Mouse (Mus musculus): ENCODE measurements around the gene Jazf1. TPM values are rescaled to one million over a fixed set of nuclear protein-coding genes. Genes with fewer than 3 reads are reported as not detected.

The Jazf1 gene
- polyA plus RNA-seq (2015; fragmentation: Nextera tagmentation; extraction: Ambion mirVana), result 16.7 and 20.7 TPM in 2 replicates

GRCm38 (mm10) chr6:53067989-53068874 is at the start of gene Jazf1:
TSS of gene Jazf1 (minus strand) at chr6:53068631.
- 0% methylated on average over 48 of the region's 133 CpGs for WGBS
- Histone ChIP-seq H3K4me1 (peaks cover 15% of the 10 kb centered on the region), H3K27ac (peak within 1 kb of the TSS; percentile 48; the same call in 1 of the 2 replicates), H3K4me3 (peak within 1 kb of the TSS; percentile 79), H3K4me2 (replicated peaks) (peak within 1 kb of the TSS; percentile 94), H3K9ac (peak within 1 kb of the TSS; percentile 82), H3K36me3 (no peaks in the 10 kb centered on the region), H3K9me3 (no peaks in the 10 kb centered on the region), H3K27me3 (peaks cover 16% of the 10 kb centered on the region; the same call in 1 of the 2 replicates)
- peak; percentile 77 for ATAC-seq (ENCODE audit: low FRiP score, low read depth)

GRCm38 (mm10) chr6:53117855-53118254 is 49.4 kb upstream of the Jazf1 start:
- no peak for ATAC-seq (ENCODE audit: low FRiP score, low read depth)
- Histone ChIP-seq H3K27me3 (no peaks in the 10 kb centered on the region), H3K4me2 (replicated peaks) (no peak overlapping the region), H3K4me1 (no peaks in the 10 kb centered on the region), H3K9me3 (no peaks in the 10 kb centered on the region), H3K27ac (no peak overlapping the region), H3K9ac (no peak overlapping the region), H3K36me3 (no peaks in the 10 kb centered on the region), H3K4me3 (no peak overlapping the region)
- WGBS, result 76% methylated on average over 1 of the region's 1 CpGs

- Histone ChIP-seq H3K27ac (no peak overlapping the region), H3K27me3 (no peaks in the 10 kb centered on the region), H3K9me3 (no peaks in the 10 kb centered on the region), H3K36me3 (no peaks in the 10 kb centered on the region), H3K4me2 (replicated peaks) (no peak overlapping the region), H3K4me1 (peaks cover 3% of the 10 kb centered on the region; the same call in 1 of the 2 replicates), H3K9ac (no peak overlapping the region; the same call in 1 of the 2 replicates), H3K4me3 (no peak overlapping the region)
- 39% methylated on average over 4 of the region's 4 CpGs for WGBS
- no peak for ATAC-seq (ENCODE audit: low FRiP score, low read depth)
Observed at GRCm38 (mm10) chr6:53086879-53087278, 18.4 kb upstream of the Jazf1 start.

- Histone ChIP-seq H3K9ac (no peak overlapping the region), H3K4me1 (no peaks in the 10 kb centered on the region), H3K36me3 (no peaks in the 10 kb centered on the region), H3K4me3 (no peak overlapping the region), H3K27me3 (no peaks in the 10 kb centered on the region), H3K9me3 (no peaks in the 10 kb centered on the region), H3K27ac (no peak overlapping the region), H3K4me2 (replicated peaks) (no peak overlapping the region)
- WGBS, result 86% methylated on average over 4 of the region's 4 CpGs
- no peak for ATAC-seq (ENCODE audit: low FRiP score, low read depth)
Observed at GRCm38 (mm10) chr6:53081241-53081640, 12.8 kb upstream of the Jazf1 start.

GRCm38 (mm10) chr6:53078671-53079070 is 10.2 kb upstream of the Jazf1 start:
- no peaks in the 10 kb centered on the region for H3K36me3 ChIP-seq
- H3K4me1 ChIP-seq, result no peaks in the 10 kb centered on the region
- no peak overlapping the region for H3K4me2 ChIP-seq (replicated peaks)
- 54% methylated on average over 2 of the region's 2 CpGs for WGBS
- H3K4me3 ChIP-seq, result no peak overlapping the region
- H3K27me3 ChIP-seq, result no peaks in the 10 kb centered on the region
- no peaks in the 10 kb centered on the region for H3K9me3 ChIP-seq
- H3K9ac ChIP-seq, result no peak overlapping the region
- H3K27ac ChIP-seq, result no peak overlapping the region
- no peak for ATAC-seq (ENCODE audit: low FRiP score, low read depth)

- Histone ChIP-seq H3K27me3 (peaks cover 16% of the 10 kb centered on the region; the same call in 1 of the 2 replicates), H3K4me1 (peaks cover 15% of the 10 kb centered on the region), H3K9ac (no peak overlapping the region), H3K4me2 (replicated peaks) (no peak overlapping the region), H3K9me3 (no peaks in the 10 kb centered on the region), H3K4me3 (no peak overlapping the region), H3K36me3 (no peaks in the 10 kb centered on the region), H3K27ac (no peak overlapping the region)
- no peak for ATAC-seq (ENCODE audit: low FRiP score, low read depth)
- 79% methylated on average over 6 of the region's 6 CpGs for WGBS
Observed at GRCm38 (mm10) chr6:53071732-53072131, 3.3 kb upstream of the Jazf1 start.

- H3K4me1 ChIP-seq, result peaks cover 15% of the 10 kb centered on the region
- no peak for ATAC-seq (ENCODE audit: low FRiP score, low read depth)
- no peak overlapping the region for H3K9ac ChIP-seq
- no peak overlapping the region for H3K4me3 ChIP-seq
- H3K27ac ChIP-seq, result no peak overlapping the region
- no peaks in the 10 kb centered on the region for H3K36me3 ChIP-seq
- H3K9me3 ChIP-seq, result no peaks in the 10 kb centered on the region
- H3K4me2 ChIP-seq (replicated peaks), result no peak overlapping the region
- peaks cover 16% of the 10 kb centered on the region; the same call in 1 of the 2 replicates for H3K27me3 ChIP-seq
- WGBS, result 25% methylated on average over 5 of the region's 5 CpGs
Observed at GRCm38 (mm10) chr6:53069976-53070575, 1.6 kb upstream of the Jazf1 start.

GRCm38 (mm10) chr6:53068875-53069178 is 396 bp upstream of the Jazf1 start:
- H3K27ac ChIP-seq, result no peak overlapping the region
- H3K4me3 ChIP-seq, result peak overlapping the region; percentile 79
- H3K9ac ChIP-seq, result peak overlapping the region; percentile 82
- H3K36me3 ChIP-seq, result no peaks in the 10 kb centered on the region
- H3K4me2 ChIP-seq (replicated peaks), result peak overlapping the region; percentile 94
- peaks cover 15% of the 10 kb centered on the region for H3K4me1 ChIP-seq
- peaks cover 16% of the 10 kb centered on the region; the same call in 1 of the 2 replicates for H3K27me3 ChIP-seq
- WGBS, result 2% methylated on average over 6 of the region's 6 CpGs
- 0 out of 2 replicates have a peak, but pooled peaks have one; percentile 12 for ATAC-seq (ENCODE audit: low FRiP score, low read depth)
- H3K9me3 ChIP-seq, result no peaks in the 10 kb centered on the region

GRCm38 (mm10) chr6:53067446-53067988 is 914 bp downstream of the Jazf1 start:
- peak overlapping the region; percentile 94 for H3K4me2 ChIP-seq (replicated peaks)
- H3K9me3 ChIP-seq, result no peaks in the 10 kb centered on the region
- H3K27me3 ChIP-seq, result peaks cover 14% of the 10 kb centered on the region; the same call in 1 of the 2 replicates
- H3K27ac ChIP-seq, result no peak overlapping the region
- WGBS, result 2% methylated on average over 38 of the region's 41 CpGs
- H3K4me1 ChIP-seq, result peaks cover 15% of the 10 kb centered on the region
- peak overlapping the region; percentile 79 for H3K4me3 ChIP-seq
- peak overlapping the region; percentile 82 for H3K9ac ChIP-seq
- 0 out of 2 replicates have a peak, but pooled peaks have one; percentile 12 for ATAC-seq (ENCODE audit: low FRiP score, low read depth)
- no peaks in the 10 kb centered on the region for H3K36me3 ChIP-seq

GRCm38 (mm10) chr6:53066978-53067377 is 1.5 kb downstream of the Jazf1 start:
- Histone ChIP-seq H3K9me3 (no peaks in the 10 kb centered on the region), H3K4me3 (peak overlapping the region; percentile 79), H3K9ac (no peak overlapping the region; the same call in 1 of the 2 replicates), H3K27ac (no peak overlapping the region), H3K4me1 (peaks cover 15% of the 10 kb centered on the region), H3K36me3 (0 out of 2 replicates have a peak, but pooled peaks cover 3% of the 10 kb centered on the region), H3K27me3 (peaks cover 11% of the 10 kb centered on the region; the same call in 1 of the 2 replicates), H3K4me2 (replicated peaks) (peak overlapping the region; percentile 94)
- WGBS, result 40% methylated on average over 3 of the region's 3 CpGs
- no peak for ATAC-seq (ENCODE audit: low FRiP score, low read depth)

- Histone ChIP-seq H3K9me3 (no peaks in the 10 kb centered on the region), H3K9ac (no peak overlapping the region), H3K27me3 (peaks cover 5% of the 10 kb centered on the region; the same call in 1 of the 2 replicates), H3K4me3 (no peak overlapping the region), H3K27ac (no peak overlapping the region), H3K4me2 (replicated peaks) (no peak overlapping the region), H3K36me3 (peaks cover 7% of the 10 kb centered on the region; the same call in 1 of the 2 replicates), H3K4me1 (peaks cover 8% of the 10 kb centered on the region)
- WGBS, result 78% methylated on average over 4 of the region's 4 CpGs
- no peak for ATAC-seq (ENCODE audit: low FRiP score, low read depth)
Observed at GRCm38 (mm10) chr6:53064070-53064469, 4.4 kb downstream of the Jazf1 start.

- Histone ChIP-seq H3K4me3 (no peak overlapping the region), H3K4me2 (replicated peaks) (no peak overlapping the region), H3K9ac (no peak overlapping the region), H3K27me3 (no peaks in the 10 kb centered on the region), H3K4me1 (no peaks in the 10 kb centered on the region), H3K27ac (no peak overlapping the region), H3K9me3 (no peaks in the 10 kb centered on the region), H3K36me3 (no peaks in the 10 kb centered on the region)
- 48% methylated on average over 2 of the region's 2 CpGs for WGBS
- ATAC-seq (ENCODE audit: low FRiP score, low read depth), result no peak
Observed at GRCm38 (mm10) chr6:53054909-53055308, 13.5 kb downstream of the Jazf1 start.
